Comparison of ENCODE assay signal across 18 mouse cellular contexts in genomic region chr8:8491908-8492307, GRCm38 (mm10).
"Had no signal": no experiment of that assay in that cellular context is flagged by ENCODE, and none has a peak within 500 bp of the region (broad histone marks: within the 10 kb centered on the region; RNA-seq: fewer than 3 reads in every experiment).

No protein-coding gene starts in this region.

- H3K4me3 ChIP-seq: midbrain, embryonic 10.5 days; midbrain, embryonic 13.5 days; midbrain, embryonic 15.5 days; myocyte; neural tube, embryonic 13.5 days; neural tube, embryonic 15.5 days had no signal

- DNase-seq: lung, adult 18-20 months; lung, embryonic 14.5 days; lung, postnatal 10 days; lung, postnatal 4 days; retina, postnatal 1 day; right cerebral cortex, adult 18-20 months; right cerebral cortex, postnatal 25 days; right cerebral cortex, postnatal 4 days; spleen, adult 18-20 months; thymus, adult 18-20 months; thymus, postnatal 14 days; thymus, postnatal 36 days had no signal

- H3K9me3 ChIP-seq: midbrain, embryonic 13.5 days; midbrain, embryonic 15.5 days; neural tube, embryonic 13.5 days; neural tube, embryonic 15.5 days had no signal

- H3K4me2 ChIP-seq: lung, embryonic 14.5 days; midbrain, embryonic 13.5 days; midbrain, embryonic 15.5 days; neural tube, embryonic 13.5 days; neural tube, embryonic 15.5 days had no signal

- H3K27ac ChIP-seq: midbrain, embryonic 10.5 days; midbrain, embryonic 13.5 days; midbrain, embryonic 15.5 days; neural tube, embryonic 13.5 days; neural tube, embryonic 15.5 days had no signal

- H3K27me3 ChIP-seq: neural tube, embryonic 15.5 days had no signal

- H3K36me3 ChIP-seq: midbrain, embryonic 10.5 days; midbrain, embryonic 13.5 days; midbrain, embryonic 15.5 days; neural tube, embryonic 13.5 days; neural tube, embryonic 15.5 days had no signal

- H3K9ac ChIP-seq: lung, embryonic 14.5 days; midbrain, embryonic 13.5 days; midbrain, embryonic 15.5 days; neural tube, embryonic 13.5 days; neural tube, embryonic 15.5 days had no signal

- ATAC-seq: midbrain, embryonic 13.5 days; midbrain, embryonic 15.5 days had no signal
